Mouse (Mus musculus): ENCODE measurements around the gene Igsf3. TPM values are rescaled to one million over a fixed set of nuclear protein-coding genes. Genes with fewer than 3 reads are reported as not detected.
A peak's percentile ranks its signal among the peaks of the same experiment; 100 is the strongest.

Gene Igsf3
- polyA plus RNA-seq, 1 experiment from 2014 or later = 19.3 TPM

DNA sequence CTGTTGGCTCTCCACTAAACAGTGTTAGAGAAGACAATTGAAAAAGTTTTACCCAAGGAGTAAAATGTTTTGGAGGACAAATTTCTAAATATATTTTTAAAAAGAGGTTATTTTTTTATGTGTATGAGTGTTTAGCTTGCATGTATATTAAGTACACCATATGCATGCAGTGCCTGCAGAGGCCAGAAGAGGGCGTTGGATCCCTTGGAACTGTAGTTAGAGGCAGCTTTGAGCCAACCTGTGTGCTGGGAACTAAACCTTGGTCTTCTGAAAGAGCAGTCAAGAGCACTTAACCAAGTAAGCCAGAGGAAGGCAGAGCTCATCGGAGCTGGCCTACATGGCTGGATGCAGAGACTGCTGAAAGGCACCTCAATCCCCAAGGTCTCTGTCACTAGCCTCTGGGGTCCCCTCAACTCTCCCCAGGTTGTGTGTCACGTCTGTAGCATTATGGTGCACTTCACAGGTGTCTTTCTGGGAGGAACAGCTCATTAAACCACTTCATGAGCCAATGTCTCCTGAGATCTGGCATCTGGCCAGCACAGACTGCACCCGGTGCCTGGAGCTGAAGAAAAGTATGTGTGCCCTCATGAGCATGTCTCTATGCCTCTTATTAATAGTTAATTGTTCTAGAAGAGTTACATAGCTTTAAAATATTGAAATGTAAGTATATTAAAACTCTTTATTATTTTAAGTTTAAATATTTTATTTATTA is 109.3 kb downstream of the Igsf3 start:
- Histone ChIP-seq H3K27me3 (ENCODE audit: control insufficient read depth, insufficient read depth, low read length) (no peaks in the 10 kb centered on the region), H3K9me3 (ENCODE audit: control insufficient read depth, low read length) (no peaks in the 10 kb centered on the region), H3K4me1 (replicated peaks; ENCODE audit: control insufficient read depth, insufficient read depth, low read length) (no peaks in the 10 kb centered on the region; the same call in 1 of the 2 replicates), H3K4me3 (ENCODE audit: low read depth, low read length) (no peak overlapping the region), H3K36me3 (ENCODE audit: control insufficient read depth, insufficient read depth, low read length) (no peaks in the 10 kb centered on the region), H3K9ac (ENCODE audit: low read length) (no peak overlapping the region), H3K27ac (ENCODE audit: low read depth, low read length) (no peak overlapping the region), H3K4me2 (ENCODE audit: low read depth, low read length, severe bottlenecking) (no peak overlapping the region)
- ATAC-seq (replicated peaks; ENCODE audit: low FRiP score) (no peak), DNase-seq (ENCODE audit: low spot score) (no peak)
- WGBS = 56% methylated on average over 4 of the region's 4 CpGs

DNA sequence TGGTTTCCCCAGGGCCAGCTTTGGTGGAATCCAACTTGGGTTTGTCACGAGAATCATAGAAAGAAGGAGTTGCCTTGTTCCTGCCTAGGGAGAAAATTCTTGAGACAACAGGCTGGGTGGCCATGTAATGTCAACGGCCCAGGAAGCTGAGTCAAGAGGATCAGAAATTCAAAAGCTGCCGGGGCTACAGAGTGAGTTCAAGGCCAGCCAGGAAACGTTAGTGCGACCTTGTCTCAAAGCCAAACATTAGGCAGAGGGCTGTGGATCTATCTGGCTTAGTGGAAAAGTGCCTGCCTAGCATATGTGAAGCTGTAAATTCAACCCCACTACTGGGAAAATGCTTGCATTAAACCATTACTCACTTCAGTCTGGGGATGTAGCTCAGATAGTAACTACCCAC is 110.6 kb downstream of the Igsf3 start:
- no peak for DNase-seq (ENCODE audit: low spot score)
- WGBS = 86% methylated on average over 5 of the region's 5 CpGs
- H3K9me3 ChIP-seq (ENCODE audit: control insufficient read depth, low read length) = no peaks in the 10 kb centered on the region

DNA sequence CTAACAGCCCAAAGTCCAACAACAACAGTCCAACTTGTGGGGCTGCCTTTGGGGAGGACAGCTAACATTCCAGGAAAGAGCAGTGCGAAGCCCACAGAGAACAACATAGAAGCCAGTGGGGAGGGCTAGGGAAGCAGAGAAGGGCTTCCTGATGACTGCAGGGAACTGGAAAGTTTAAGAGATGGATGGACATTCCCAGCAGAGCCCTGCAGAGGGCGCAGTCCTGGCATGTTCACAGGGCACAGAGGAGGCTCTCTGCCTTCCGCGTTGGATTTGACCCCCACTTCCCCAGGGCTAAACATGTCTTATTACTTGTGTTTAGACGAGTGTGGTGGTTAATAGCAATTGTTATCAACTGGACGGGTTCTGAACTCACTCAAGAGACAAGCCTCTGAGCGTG is 111.3 kb downstream of the Igsf3 start:
- H3K27me3 ChIP-seq (ENCODE audit: control insufficient read depth, insufficient read depth, low read length) = no peaks in the 10 kb centered on the region

More for the DNA sequence above, 110.6 kb downstream of the Igsf3 start:
- ATAC-seq (replicated peaks; ENCODE audit: low FRiP score) = no peak
- Histone ChIP-seq H3K4me1 (replicated peaks; ENCODE audit: control insufficient read depth, insufficient read depth, low read length) (no peaks in the 10 kb centered on the region; the same call in 1 of the 2 replicates), H3K9ac (ENCODE audit: low read length) (no peak overlapping the region), H3K36me3 (ENCODE audit: control insufficient read depth, insufficient read depth, low read length) (no peaks in the 10 kb centered on the region), H3K27ac (ENCODE audit: low read depth, low read length) (no peak overlapping the region), H3K27me3 (ENCODE audit: control insufficient read depth, insufficient read depth, low read length) (no peaks in the 10 kb centered on the region), H3K4me3 (ENCODE audit: low read depth, low read length) (no peak overlapping the region), H3K4me2 (ENCODE audit: low read depth, low read length, severe bottlenecking) (no peak overlapping the region)

DNA sequence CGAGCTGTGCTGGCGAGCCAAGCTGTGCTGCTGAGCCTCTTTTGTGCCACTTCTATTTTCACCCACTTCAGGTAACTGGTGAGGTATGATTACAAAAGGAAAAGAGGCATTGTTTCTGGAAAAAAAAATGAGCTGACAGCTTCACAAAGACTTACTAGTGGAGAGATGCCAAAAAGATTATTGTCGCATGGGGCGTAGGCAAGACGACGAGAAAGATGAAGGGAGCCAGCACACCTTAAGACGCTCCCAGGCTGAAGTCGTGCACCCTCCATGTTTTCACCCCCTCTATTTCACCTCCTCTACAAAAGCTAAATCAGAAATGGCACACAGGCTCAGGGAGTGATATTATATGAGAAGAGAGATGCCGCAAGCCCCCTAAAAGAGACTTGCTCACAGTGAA is 113.6 kb downstream of the Igsf3 start:
- WGBS = 86% methylated on average over 9 of the region's 9 CpGs
- Histone ChIP-seq H3K4me1 (replicated peaks; ENCODE audit: control insufficient read depth, insufficient read depth, low read length) (no peaks in the 10 kb centered on the region), H3K27me3 (ENCODE audit: control insufficient read depth, insufficient read depth, low read length) (no peaks in the 10 kb centered on the region), H3K27ac (ENCODE audit: low read depth, low read length) (no peak overlapping the region), H3K36me3 (ENCODE audit: control insufficient read depth, insufficient read depth, low read length) (no peaks in the 10 kb centered on the region), H3K4me2 (ENCODE audit: low read depth, low read length, severe bottlenecking) (no peak overlapping the region), H3K9ac (ENCODE audit: low read length) (no peak overlapping the region), H3K9me3 (ENCODE audit: control insufficient read depth, low read length) (no peaks in the 10 kb centered on the region), H3K4me3 (ENCODE audit: low read depth, low read length) (no peak overlapping the region)
- ATAC-seq (replicated peaks; ENCODE audit: low FRiP score) = no peak
- DNase-seq (ENCODE audit: low spot score) = no peak

More for the DNA sequence above, 111.3 kb downstream of the Igsf3 start:
- Histone ChIP-seq H3K4me3 (ENCODE audit: low read depth, low read length) (no peak overlapping the region), H3K9me3 (ENCODE audit: control insufficient read depth, low read length) (no peaks in the 10 kb centered on the region), H3K9ac (ENCODE audit: low read length) (no peak overlapping the region), H3K4me1 (replicated peaks; ENCODE audit: control insufficient read depth, insufficient read depth, low read length) (no peaks in the 10 kb centered on the region; the same call in 1 of the 2 replicates), H3K27ac (ENCODE audit: low read depth, low read length) (no peak overlapping the region), H3K36me3 (ENCODE audit: control insufficient read depth, insufficient read depth, low read length) (no peaks in the 10 kb centered on the region), H3K4me2 (ENCODE audit: low read depth, low read length, severe bottlenecking) (no peak overlapping the region)
- DNase-seq (ENCODE audit: low spot score) (no peak), ATAC-seq (replicated peaks; ENCODE audit: low FRiP score) (no peak)
- WGBS = 81% methylated on average over 7 of the region's 7 CpGs

DNA sequence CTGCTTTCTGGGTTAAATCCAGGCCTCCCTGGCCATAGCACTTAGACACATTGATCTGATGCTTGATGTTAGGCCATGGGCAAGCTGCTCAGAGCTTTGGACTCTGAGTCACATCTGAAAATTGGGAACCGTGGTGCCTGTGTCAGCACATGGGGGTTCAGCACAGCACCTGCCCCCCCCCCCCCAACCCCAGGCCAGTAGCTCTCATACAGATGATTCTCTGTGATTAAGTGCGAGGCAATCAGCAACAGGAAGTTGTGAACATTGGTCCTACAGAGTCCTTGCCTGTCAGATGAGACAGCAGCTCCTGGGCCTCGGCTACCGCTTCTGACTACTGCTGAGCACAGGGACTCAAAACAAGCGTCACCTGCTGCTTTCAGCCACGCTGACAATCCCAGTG is 116.0 kb downstream of the Igsf3 start:
- no peaks in the 10 kb centered on the region for H3K27me3 ChIP-seq (ENCODE audit: control insufficient read depth, insufficient read depth, low read length)
- WGBS = 85% methylated on average over 6 of the region's 6 CpGs
- no peak overlapping the region for H3K4me2 ChIP-seq (ENCODE audit: low read depth, low read length, severe bottlenecking)
- H3K4me3 ChIP-seq (ENCODE audit: low read depth, low read length) = no peak overlapping the region
- ATAC-seq (replicated peaks; ENCODE audit: low FRiP score) = no peak
- H3K27ac ChIP-seq (ENCODE audit: low read depth, low read length) = no peak overlapping the region
- H3K36me3 ChIP-seq (ENCODE audit: control insufficient read depth, insufficient read depth, low read length) = no peaks in the 10 kb centered on the region
- H3K9me3 ChIP-seq (ENCODE audit: control insufficient read depth, low read length) = no peaks in the 10 kb centered on the region
- no peak for DNase-seq (ENCODE audit: low spot score)
- no peak overlapping the region for H3K9ac ChIP-seq (ENCODE audit: low read length)
- no peaks in the 10 kb centered on the region for H3K4me1 ChIP-seq (replicated peaks; ENCODE audit: control insufficient read depth, insufficient read depth, low read length)

DNA sequence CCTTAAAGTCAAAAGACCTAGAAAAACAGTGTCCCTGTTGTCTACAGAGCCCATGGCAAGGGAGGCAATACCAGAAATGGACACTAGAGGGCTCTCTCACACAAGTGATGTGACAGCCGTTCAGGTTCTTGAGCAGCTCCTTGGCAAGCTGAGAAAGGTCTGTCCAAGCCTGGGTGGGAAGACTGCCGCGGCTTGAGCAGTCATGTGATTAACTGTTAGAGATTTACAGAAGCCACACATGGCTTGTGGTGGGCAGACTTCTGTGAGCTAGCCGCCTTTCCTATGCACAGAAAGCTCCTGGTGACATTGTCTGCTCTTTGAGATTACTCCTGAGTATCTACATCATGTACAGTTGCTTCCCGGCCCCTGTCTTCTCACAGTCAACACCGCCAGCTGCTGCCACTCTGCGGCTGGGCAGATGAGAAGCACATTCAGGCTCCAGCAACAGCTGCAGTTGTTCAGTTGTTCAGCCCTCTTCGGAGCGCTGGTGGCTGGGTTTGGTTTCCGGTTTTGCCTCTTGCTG is 117.1 kb downstream of the Igsf3 start:
- 55% methylated on average over 10 of the region's 10 CpGs for WGBS
- DNase-seq (ENCODE audit: low spot score) = peak; percentile 92
- peak; percentile 80 for ATAC-seq (replicated peaks; ENCODE audit: low FRiP score)

DNA sequence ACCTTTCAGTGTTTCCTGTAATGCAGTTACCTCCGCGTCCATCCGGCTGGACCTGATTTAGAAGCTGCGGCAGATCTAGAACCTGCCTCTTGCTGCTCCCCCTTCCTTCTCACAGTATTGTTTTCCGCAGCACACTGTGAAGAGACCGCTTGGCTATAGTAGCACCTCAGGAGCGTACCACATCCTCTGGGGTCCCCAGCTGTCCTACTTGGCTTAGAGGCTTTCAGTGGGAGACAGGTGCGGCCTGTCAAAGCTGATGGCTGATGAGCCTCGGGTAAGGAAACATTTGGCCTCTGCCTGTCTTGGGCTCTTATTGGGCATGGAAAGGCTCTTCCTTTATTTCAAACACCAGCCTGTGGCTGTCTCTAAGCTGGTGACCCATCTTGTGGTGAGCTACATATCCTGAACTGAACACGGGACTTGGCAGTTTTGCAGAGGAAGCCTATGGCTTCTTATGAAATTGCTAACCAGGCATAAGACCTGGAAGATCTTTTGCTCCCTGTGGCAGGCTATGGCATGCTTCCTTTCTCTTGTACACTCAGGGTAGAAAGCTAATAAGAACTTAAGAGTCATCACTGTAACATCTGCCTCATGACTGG is 120.6 kb downstream of the Igsf3 start:
- Histone ChIP-seq H3K9ac (ENCODE audit: low read length) (no peak overlapping the region), H3K27ac (ENCODE audit: low read depth, low read length) (no peak overlapping the region), H3K4me2 (ENCODE audit: low read depth, low read length, severe bottlenecking) (no peak overlapping the region), H3K9me3 (ENCODE audit: control insufficient read depth, low read length) (no peaks in the 10 kb centered on the region), H3K27me3 (ENCODE audit: control insufficient read depth, insufficient read depth, low read length) (no peaks in the 10 kb centered on the region), H3K36me3 (ENCODE audit: control insufficient read depth, insufficient read depth, low read length) (no peaks in the 10 kb centered on the region), H3K4me1 (replicated peaks; ENCODE audit: control insufficient read depth, insufficient read depth, low read length) (no peaks in the 10 kb centered on the region), H3K4me3 (ENCODE audit: low read depth, low read length) (no peak overlapping the region)
- ATAC-seq (replicated peaks; ENCODE audit: low FRiP score) (no peak), DNase-seq (ENCODE audit: low spot score) (no peak)
- 81% methylated on average over 10 of the region's 10 CpGs for WGBS

More for the DNA sequence above, 117.1 kb downstream of the Igsf3 start:
- H3K4me2 ChIP-seq (ENCODE audit: low read depth, low read length, severe bottlenecking) = no peak overlapping the region
- H3K36me3 ChIP-seq (ENCODE audit: control insufficient read depth, insufficient read depth, low read length) = no peaks in the 10 kb centered on the region
- no peak overlapping the region for H3K27ac ChIP-seq (ENCODE audit: low read depth, low read length)
- H3K9me3 ChIP-seq (ENCODE audit: control insufficient read depth, low read length) = no peaks in the 10 kb centered on the region
- H3K9ac ChIP-seq (ENCODE audit: low read length) = no peak overlapping the region
- no peaks in the 10 kb centered on the region for H3K4me1 ChIP-seq (replicated peaks; ENCODE audit: control insufficient read depth, insufficient read depth, low read length)
- H3K27me3 ChIP-seq (ENCODE audit: control insufficient read depth, insufficient read depth, low read length) = no peaks in the 10 kb centered on the region
- H3K4me3 ChIP-seq (ENCODE audit: low read depth, low read length) = no peak overlapping the region

DNA sequence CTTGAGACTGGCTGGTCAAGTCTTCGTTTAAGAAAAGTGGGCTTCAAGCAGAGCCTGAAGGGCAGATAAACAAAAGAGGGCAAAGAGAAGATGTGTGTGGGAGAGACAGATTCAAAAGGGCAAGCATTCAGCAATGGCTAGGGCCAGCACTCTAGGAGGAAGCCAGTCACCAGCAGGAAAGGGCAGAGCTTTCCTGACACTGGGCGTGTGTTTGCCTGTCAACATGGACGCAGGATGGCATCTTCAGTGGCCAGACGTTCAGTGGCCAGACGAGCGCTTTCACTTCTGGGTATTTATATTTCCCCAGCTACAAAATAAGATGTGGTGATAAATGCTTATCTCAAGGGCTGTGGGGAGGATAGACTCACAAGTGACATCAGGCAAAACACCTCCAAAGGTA is 123.0 kb downstream of the Igsf3 start:
- H3K4me2 ChIP-seq (ENCODE audit: low read depth, low read length, severe bottlenecking) = no peak overlapping the region
- H3K27me3 ChIP-seq (ENCODE audit: control insufficient read depth, insufficient read depth, low read length) = no peaks in the 10 kb centered on the region
- no peaks in the 10 kb centered on the region for H3K9me3 ChIP-seq (ENCODE audit: control insufficient read depth, low read length)
- no peaks in the 10 kb centered on the region for H3K36me3 ChIP-seq (ENCODE audit: control insufficient read depth, insufficient read depth, low read length)
- H3K27ac ChIP-seq (ENCODE audit: low read depth, low read length) = no peak overlapping the region
- WGBS = 81% methylated on average over 6 of the region's 6 CpGs
- no peak for ATAC-seq (replicated peaks; ENCODE audit: low FRiP score)
- no peak for DNase-seq (ENCODE audit: low spot score)
- no peak overlapping the region for H3K9ac ChIP-seq (ENCODE audit: low read length)
- H3K4me1 ChIP-seq (replicated peaks; ENCODE audit: control insufficient read depth, insufficient read depth, low read length) = no peaks in the 10 kb centered on the region
- no peak overlapping the region for H3K4me3 ChIP-seq (ENCODE audit: low read depth, low read length)

Data from forebrain, embryonic 11.5 days (tissue).